Mouse (Mus musculus) cerebellum, adult 2 months (tissue): Measurements from ENCODE around the gene Tmem50a.

Source experiments
- CTCF ChIP-seq: fragments of 200-500 bp; IDR thresholded peaks from 2 replicates; pipeline ENCODE4 v1.5.1; 2011; ENCODE audit warnings: low read depth, mild to moderate bottlenecking, control low read depth, low read length, moderate library complexity, borderline replicate concordance; ENCODE audit not compliant: insufficient read depth
- POLR2A ChIP-seq: fragments of 200-500 bp; IDR thresholded peaks from 2 replicates; pipeline ENCODE4 v1.6.1; 2011; ENCODE audit warnings: low read length, control low read depth, borderline replicate concordance; ENCODE audit not compliant: insufficient read depth

DNA sequence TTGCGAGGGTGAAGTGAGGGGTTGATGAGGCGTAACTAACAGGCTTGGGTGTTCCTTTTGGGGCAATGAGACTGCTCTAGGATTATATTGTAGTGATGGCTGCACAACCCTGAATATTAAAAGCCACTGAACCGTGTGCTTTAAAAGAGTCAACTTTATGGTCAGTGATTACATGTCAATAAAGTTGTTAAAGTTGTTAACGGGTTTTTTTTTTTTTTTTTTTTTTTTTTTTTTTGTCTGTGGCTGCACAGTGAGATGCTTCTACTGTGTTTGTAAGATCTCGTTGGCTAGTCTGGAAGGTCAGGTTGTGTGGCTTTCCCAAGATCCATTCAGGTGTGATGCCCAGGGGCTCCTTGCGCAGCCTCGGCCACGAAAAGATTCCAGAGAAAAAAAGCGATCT, 25.1 kb upstream of the Tmem50a start:
- TF ChIP-seq CTCF = no peak
- no peak for TF ChIP-seq POLR2A
